Mouse (Mus musculus) cerebellum, adult 2 months (tissue): ENCODE measurements at regions not wholly inside any gene's neighbourhood (a gene's known extent, or its start where the extent isn't known, plus 50 kb on each side); places are given as distances from the start of the nearest gene placed in this dataset.

Experiments used
- CTCF ChIP-seq: fragments of 200-500 bp; IDR thresholded peaks from 2 replicates; pipeline ENCODE4 v1.5.1; 2011; ENCODE audit warnings: low read depth, mild to moderate bottlenecking, control low read depth, low read length, moderate library complexity, borderline replicate concordance; ENCODE audit not compliant: insufficient read depth
- POLR2A ChIP-seq: fragments of 200-500 bp; IDR thresholded peaks from 2 replicates; pipeline ENCODE4 v1.6.1; 2011; ENCODE audit warnings: low read length, control low read depth, borderline replicate concordance; ENCODE audit not compliant: insufficient read depth

GRCm38 (mm10) chr3:58146762-58147161 lies 267.8 kb upstream of the Tsc22d2 start:
- TF ChIP-seq CTCF (no peak), POLR2A (no peak)
